Mouse (Mus musculus): ENCODE data around the gene Gdap1l1. TPM values are rescaled to one million over a fixed set of nuclear protein-coding genes. Genes with fewer than 3 reads are reported as not detected.

Gene Gdap1l1
- polyA plus RNA-seq, 1 experiment from 2014 or later: 136 TPM

GRCm38 (mm10) chr2:163493031-163493430 lies 54.8 kb downstream of the Gdap1l1 start:
- WGBS: 14% methylated on average over 5 of the region's 5 CpGs
- H3K9me3 ChIP-seq: no peaks in the 10 kb centered on the region

DNA sequence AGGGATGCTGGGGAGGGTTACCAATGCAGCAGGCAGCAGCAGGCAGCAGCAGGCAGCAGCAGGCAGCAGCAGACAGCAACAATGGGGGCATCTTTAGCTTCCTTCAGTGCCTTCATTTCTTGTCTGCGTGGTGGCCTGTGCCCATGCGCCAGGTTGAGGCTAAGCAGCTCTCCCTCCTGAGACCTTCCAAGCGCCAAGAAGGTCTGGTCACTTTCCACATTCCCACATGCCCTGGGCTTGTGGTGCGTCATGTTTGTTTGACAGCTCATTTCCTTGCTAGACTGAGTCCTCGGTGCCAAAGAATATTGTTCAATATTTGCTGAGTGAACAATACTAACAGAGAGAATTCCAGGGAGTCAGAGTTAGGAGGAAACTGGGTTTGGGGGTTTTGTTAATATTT lies 55.7 kb downstream of the Gdap1l1 start:
- no peak overlapping the region for H3K27ac ChIP-seq (replicated peaks)
- H3K9me3 ChIP-seq: no peaks in the 10 kb centered on the region
- no peak overlapping the region for H3K4me2 ChIP-seq
- WGBS: 40% methylated on average over 5 of the region's 5 CpGs
- ATAC-seq (ENCODE audit: low FRiP score, low read depth): no peak
- no peaks in the 10 kb centered on the region for H3K27me3 ChIP-seq
- peaks cover 5% of the 10 kb centered on the region; the same call in 1 of the 2 replicates for H3K4me1 ChIP-seq (replicated peaks)
- H3K36me3 ChIP-seq: no peaks in the 10 kb centered on the region
- H3K4me3 ChIP-seq: no peak overlapping the region
- H3K9ac ChIP-seq: no peak overlapping the region

More at GRCm38 (mm10) chr2:163493031-163493430, 54.8 kb downstream of the Gdap1l1 start:
- Histone ChIP-seq H3K27ac (replicated peaks) (no peak overlapping the region), H3K4me2 (no peak overlapping the region), H3K27me3 (no peaks in the 10 kb centered on the region), H3K4me3 (no peak overlapping the region), H3K9ac (no peak overlapping the region), H3K36me3 (no peaks in the 10 kb centered on the region), H3K4me1 (replicated peaks) (peaks cover 5% of the 10 kb centered on the region; the same call in 1 of the 2 replicates)
- no peak for ATAC-seq (ENCODE audit: low FRiP score, low read depth)

- H3K9me3 ChIP-seq: no peaks in the 10 kb centered on the region
- 45% methylated on average over 6 of the region's 6 CpGs for WGBS
- no peaks in the 10 kb centered on the region for H3K27me3 ChIP-seq
- no peaks in the 10 kb centered on the region for H3K36me3 ChIP-seq
- H3K9ac ChIP-seq: no peak overlapping the region
- peaks cover 5% of the 10 kb centered on the region; the same call in 1 of the 2 replicates for H3K4me1 ChIP-seq (replicated peaks)
- no peak overlapping the region for H3K27ac ChIP-seq (replicated peaks)
- H3K4me2 ChIP-seq: no peak overlapping the region
- no peak for ATAC-seq (ENCODE audit: low FRiP score, low read depth)
- H3K4me3 ChIP-seq: no peak overlapping the region
These were observed 56.2 kb downstream of the Gdap1l1 start for GRCm38 (mm10) chr2:163494456-163494855.

GRCm38 (mm10) chr2:163502219-163502618 lies 63.9 kb downstream of the Gdap1l1 start:
- H3K27ac ChIP-seq (replicated peaks): no peak overlapping the region
- H3K9me3 ChIP-seq: no peaks in the 10 kb centered on the region
- H3K4me1 ChIP-seq (replicated peaks): no peaks in the 10 kb centered on the region
- WGBS: 44% methylated on average over 2 of the region's 2 CpGs
- no peaks in the 10 kb centered on the region for H3K36me3 ChIP-seq
- no peak overlapping the region for H3K4me2 ChIP-seq
- no peak overlapping the region for H3K9ac ChIP-seq
- H3K4me3 ChIP-seq: no peak overlapping the region
- ATAC-seq (ENCODE audit: low FRiP score, low read depth): no peak
- H3K27me3 ChIP-seq: no peaks in the 10 kb centered on the region

GRCm38 (mm10) chr2:163503191-163503590 lies 64.9 kb downstream of the Gdap1l1 start:
- Histone ChIP-seq H3K4me3 (no peak overlapping the region), H3K4me2 (no peak overlapping the region), H3K4me1 (replicated peaks) (no peaks in the 10 kb centered on the region), H3K9me3 (no peaks in the 10 kb centered on the region), H3K9ac (no peak overlapping the region), H3K27ac (replicated peaks) (no peak overlapping the region), H3K36me3 (no peaks in the 10 kb centered on the region), H3K27me3 (no peaks in the 10 kb centered on the region)
- 73% methylated on average over 7 of the region's 7 CpGs for WGBS
- ATAC-seq (ENCODE audit: low FRiP score, low read depth): no peak

Other genes with a start within 250 kb of the Gdap1l1 start
- gene Tox2, start 235.4 kb upstream of the Gdap1l1 start, polyA plus RNA-seq (2015; fragmentation: Nextera tagmentation; extraction: Ambion mirVana): 26.1 and 32.2 TPM in 2 replicates
- gene Jph2, start 40.5 kb upstream of the Gdap1l1 start, polyA plus RNA-seq (2015; fragmentation: Nextera tagmentation; extraction: Ambion mirVana): 0.74 and 0.75 TPM in 2 replicates
- 72.1 and 78.6 TPM in 2 replicates for gene Oser1, start 13.8 kb upstream of the Gdap1l1 start, polyA plus RNA-seq (2015; fragmentation: Nextera tagmentation; extraction: Ambion mirVana)
- gene Fitm2, start 34.2 kb downstream of the Gdap1l1 start, polyA plus RNA-seq (2015; fragmentation: Nextera tagmentation; extraction: Ambion mirVana): 16.9 TPM in 2 replicates
- 0.34 and 0.96 TPM in 2 replicates for gene R3hdml, start 53.8 kb downstream of the Gdap1l1 start, polyA plus RNA-seq (2015; fragmentation: Nextera tagmentation; extraction: Ambion mirVana)
- gene Hnf4a, start 68.3 kb downstream of the Gdap1l1 start, polyA plus RNA-seq (2015; fragmentation: Nextera tagmentation; extraction: Ambion mirVana): 0.17 TPM in 1 of 2 replicates, not detected in the other
- gene Ttpal, start 163.8 kb downstream of the Gdap1l1 start, polyA plus RNA-seq (2015; fragmentation: Nextera tagmentation; extraction: Ambion mirVana): 41.2 and 41.6 TPM in 2 replicates
- 31.2 and 33.5 TPM in 2 replicates for gene Serinc3, start 206.7 kb downstream of the Gdap1l1 start, polyA plus RNA-seq (2015; fragmentation: Nextera tagmentation; extraction: Ambion mirVana)
- gene Pkig, start 219.9 kb downstream of the Gdap1l1 start, polyA plus RNA-seq (2015; fragmentation: Nextera tagmentation; extraction: Ambion mirVana): 109 and 115 TPM in 2 replicates

All from hindbrain, embryonic 15.5 days (tissue).